Mouse (Mus musculus) embryonic facial prominence, embryonic 13.5 days (tissue): ENCODE results near the gene Prr18. TPM values are rescaled to one million over a fixed set of nuclear protein-coding genes. Genes with fewer than 3 reads are reported as not detected.

Experiments used
- polyA plus RNA-seq: library from polyadenylated mRNA; unstranded; fragments of >200 nt; fragmentation: Nextera tagmentation; extraction: Ambion mirVana; gene quantifications from 2 replicates; pipeline ENCODE4 v1.2.1, GENCODE M21; 2015

Prr18 gene
- polyA plus RNA-seq, 1 experiment from 2014 or later = 0.52 TPM

Other genes with a start within 250 kb of the Prr18 start
- 0.21 and 0.27 TPM in 2 replicates for gene Gm49673, start 189.7 kb upstream of the Prr18 start, polyA plus RNA-seq
- 21.9 and 24.8 TPM in 2 replicates for gene Rnaset2a, start 189.4 kb upstream of the Prr18 start, polyA plus RNA-seq
- gene Fgfr1op, start 172.0 kb upstream of the Prr18 start, polyA plus RNA-seq = 35.0 and 35.7 TPM in 2 replicates
- not detected in 2 replicates for gene Ccr6, start 101.4 kb upstream of the Prr18 start, polyA plus RNA-seq
- 150 and 154 TPM in 2 replicates for gene Mpc1, start 54.6 kb upstream of the Prr18 start, polyA plus RNA-seq
- 58.9 and 67.8 TPM in 2 replicates for gene Sft2d1, start 26.4 kb upstream of the Prr18 start, polyA plus RNA-seq
- gene T2, start 18.5 kb downstream of the Prr18 start, polyA plus RNA-seq = 0.81 and 1.4 TPM in 2 replicates
- 0.99 and 1.0 TPM in 2 replicates for gene T, start 97.0 kb downstream of the Prr18 start, polyA plus RNA-seq
- 6.2 and 6.3 TPM in 2 replicates for gene Pde10a, start 187.9 kb downstream of the Prr18 start, polyA plus RNA-seq
- gene Gm17087, start 229.5 kb downstream of the Prr18 start, polyA plus RNA-seq = 0.43 TPM in 1 of 2 replicates, not detected in the other